Mouse (Mus musculus) stomach, postnatal 0 days (tissue): Measurements from ENCODE around the gene Zfp558.

Source experiments
- CTCF ChIP-seq: IDR thresholded peaks from 2 replicates; pipeline ENCODE4 v1.5.1; 2016; ENCODE audit warnings: antibody characterized with exemption, low read depth, mild to moderate bottlenecking, moderate library complexity
- EP300 ChIP-seq: optimal IDR thresholded peaks from 2 replicates; pipeline ENCODE3; 2016; ENCODE audit warnings: antibody characterized with exemption

DNA sequence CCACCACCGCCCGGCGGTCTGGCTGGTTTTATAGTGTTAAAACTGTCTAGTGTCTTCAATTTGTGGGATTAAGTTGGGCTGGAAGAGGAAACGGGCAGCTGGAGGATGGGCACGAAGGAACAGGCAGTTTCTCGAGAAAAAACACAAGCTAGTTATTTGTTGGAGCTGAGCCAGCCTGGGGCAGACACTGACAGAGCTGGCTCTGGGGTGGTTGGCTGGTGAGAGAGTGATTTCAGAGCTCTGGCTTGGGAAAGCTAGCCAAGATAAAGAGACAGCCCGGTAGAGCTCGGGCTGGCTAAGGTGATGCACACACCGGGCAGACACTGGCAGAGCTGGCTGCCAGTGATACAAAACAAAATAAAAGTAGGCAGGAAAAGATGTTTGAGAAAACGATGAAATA, 46.4 kb downstream of the Zfp558 start:
- TF ChIP-seq CTCF (no peak), EP300 (no peak)
